Mouse (Mus musculus): ENCODE data around the gene Sun5.

DNA sequence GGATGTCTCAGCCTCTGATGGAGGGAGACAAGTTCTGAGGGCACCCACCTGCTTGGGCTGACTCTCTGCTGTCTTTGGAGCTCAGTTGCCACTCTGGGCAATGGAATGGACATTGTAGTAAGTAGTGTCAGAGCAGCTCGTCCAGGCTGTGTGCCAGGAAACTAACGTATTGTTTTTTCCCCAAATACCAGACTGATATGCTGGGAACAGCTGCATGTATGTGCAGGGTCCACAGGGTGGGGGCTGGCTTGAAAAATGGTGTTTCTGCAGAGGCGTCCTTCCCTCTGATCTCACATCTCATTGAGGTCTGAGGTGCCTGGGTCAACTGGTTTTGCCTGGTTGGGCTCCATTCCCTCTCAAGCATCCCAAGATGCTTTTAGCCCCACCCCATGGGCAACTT lies 10.2 kb downstream of the Sun5 start:
- TF ChIP-seq POLR2A (IDR thresholded peaks at IDR 0.05; ENCODE audit: insufficient read length, low read depth) (no peak), MYOD1 (IDR thresholded peaks at IDR 0.05; ENCODE audit: control insufficient read depth in 1 of 3, insufficient read length in 2 of 3, low read depth in 2 of 3) (no peak), MAX (IDR thresholded peaks at IDR 0.05; ENCODE audit: low read depth) (no peak), TCF3 (IDR thresholded peaks at IDR 0.05; ENCODE audit: insufficient read length, low read depth) (no peak), POLR2AphosphoS2 (IDR thresholded peaks at IDR 0.05; ENCODE audit: insufficient read length, low read depth) (no peak), TCF12 (IDR thresholded peaks at IDR 0.05; ENCODE audit: insufficient read depth, poor library complexity, severe bottlenecking) (no peak), USF1 (IDR thresholded peaks at IDR 0.05; ENCODE audit: low read depth) (no peak), SRF (IDR thresholded peaks at IDR 0.05; ENCODE audit: control insufficient read depth, insufficient read length, low read depth) (no peak), REST (IDR thresholded peaks at IDR 0.05; ENCODE audit: insufficient read depth, insufficient read length) (no peak), CEBPB (IDR thresholded peaks at IDR 0.05; ENCODE audit: insufficient read depth, poor library complexity, severe bottlenecking) (no peak)

Measured in myocyte (in vitro differentiated cells).